Mouse (Mus musculus) forebrain, embryonic 16.5 days (tissue): ENCODE data around the gene Azin2. TPM values are rescaled to one million over a fixed set of nuclear protein-coding genes. Genes with fewer than 3 reads are reported as not detected.

Source experiments
- ATAC-seq: fragments of 200-750 bp; cut with Nextera tagmentation; 2 replicates; pipeline ENCODE4 v1.8.0; 2017; ENCODE audit warnings: mild to moderate bottlenecking, moderate library complexity
- H3K27ac ChIP-seq: fragments of 300-500 bp; sonication (generic); 2 replicates; pipeline ENCODE4 v1.5.1; 2014; ENCODE audit warnings: low read length, control low read depth
- H3K27me3 ChIP-seq: fragments of 300-500 bp; sonication (generic); replicated peaks from 2 replicates; pipeline ENCODE4 v1.6.1; 2014; ENCODE audit warnings: low read length; ENCODE audit not compliant: control insufficient read depth, insufficient read depth
- H3K36me3 ChIP-seq: fragments of 300-500 bp; sonication (generic); 2 replicates; pipeline ENCODE4 v1.6.1; 2014; ENCODE audit not compliant: control insufficient read depth, insufficient read depth
- H3K4me1 ChIP-seq: fragments of 300-500 bp; sonication (generic); replicated peaks from 2 replicates; pipeline ENCODE4 v1.6.1; 2014; ENCODE audit warnings: low read length; ENCODE audit not compliant: control insufficient read depth, insufficient read depth
- H3K4me2 ChIP-seq: fragments of 300-500 bp; sonication (generic); 2 replicates; pipeline ENCODE4 v1.6.1; 2014; ENCODE audit warnings: mild to moderate bottlenecking, low read length, control low read depth
- H3K4me3 ChIP-seq: fragments of 300-500 bp; sonication (generic); replicated peaks from 2 replicates; pipeline ENCODE4 v1.5.1; 2014; ENCODE audit warnings: mild to moderate bottlenecking, low read length, control low read depth
- H3K9ac ChIP-seq: fragments of 300-500 bp; sonication (generic); replicated peaks from 2 replicates; pipeline ENCODE4 v1.6.1; 2014; ENCODE audit warnings: low read depth, low read length, control low read depth
- H3K9me3 ChIP-seq: fragments of 300-500 bp; sonication (generic); 2 replicates; pipeline ENCODE4 v1.6.1; 2016; ENCODE audit warnings: low read length; ENCODE audit not compliant: control insufficient read depth
- WGBS: fragments of 180-500 bp; shearing (Covaris S2); extraction: QIAGEN DNeasy Blood & Tissue Kit; methylation state at CpG from one replicate; pipeline ENCODE4 v1.1.7; 2014; 5-methylcytosine and 5-hydroxymethylcytosine counted together
- polyA plus RNA-seq: library from polyadenylated mRNA; unstranded; fragments of >200 nt; fragmentation: Nextera tagmentation; extraction: Ambion mirVana; gene quantifications from 2 replicates; pipeline ENCODE4 v1.2.1, GENCODE M21; 2015

Gene Azin2
- polyA plus RNA-seq, 1 experiment from 2014 or later = 10.3 TPM

GRCm38 (mm10) chr4:128888436-128888990, 73.7 kb downstream of the Azin2 start:
- Histone ChIP-seq H3K27ac (no peak overlapping the region), H3K4me2 (no peak overlapping the region), H3K9me3 (no peaks in the 10 kb centered on the region), H3K27me3 (no peaks in the 10 kb centered on the region), H3K9ac (no peak overlapping the region), H3K36me3 (no peaks in the 10 kb centered on the region), H3K4me1 (peaks cover 35% of the 10 kb centered on the region), H3K4me3 (no peak overlapping the region)
- no peak for ATAC-seq
- 88% methylated on average over 6 of the region's 6 CpGs for WGBS

GRCm38 (mm10) chr4:128887641-128888091, 74.6 kb downstream of the Azin2 start:
- no peaks in the 10 kb centered on the region for H3K36me3 ChIP-seq
- H3K9me3 ChIP-seq = no peaks in the 10 kb centered on the region
- peaks cover 41% of the 10 kb centered on the region for H3K4me1 ChIP-seq
- H3K4me2 ChIP-seq = no peak overlapping the region
- no peaks in the 10 kb centered on the region for H3K27me3 ChIP-seq
- H3K4me3 ChIP-seq = no peak overlapping the region
- no peak overlapping the region for H3K27ac ChIP-seq
- 34% methylated on average over 9 of the region's 9 CpGs for WGBS
- no peak overlapping the region for H3K9ac ChIP-seq
- peak; percentile 31; the same call in 1 of the 2 replicates for ATAC-seq

GRCm38 (mm10) chr4:128887026-128887425, 75.2 kb downstream of the Azin2 start:
- H3K4me2 ChIP-seq = no peak overlapping the region

GRCm38 (mm10) chr4:128886571-128886970, 75.7 kb downstream of the Azin2 start:
- Histone ChIP-seq H3K4me2 (no peak overlapping the region), H3K9ac (0 out of 2 replicates have a peak overlapping the region, but pooled peaks have one; percentile 1), H3K4me1 (peaks cover 40% of the 10 kb centered on the region), H3K27ac (no peak overlapping the region), H3K27me3 (peaks cover 4% of the 10 kb centered on the region; the same call in 1 of the 2 replicates), H3K9me3 (no peaks in the 10 kb centered on the region), H3K36me3 (no peaks in the 10 kb centered on the region), H3K4me3 (no peak overlapping the region)
- 52% methylated on average over 5 of the region's 5 CpGs for WGBS
- ATAC-seq = no peak

More at GRCm38 (mm10) chr4:128887026-128887425, 75.2 kb downstream of the Azin2 start:
- Histone ChIP-seq H3K27ac (no peak overlapping the region), H3K36me3 (no peaks in the 10 kb centered on the region), H3K27me3 (peaks cover 4% of the 10 kb centered on the region; the same call in 1 of the 2 replicates), H3K4me1 (peaks cover 41% of the 10 kb centered on the region), H3K9me3 (no peaks in the 10 kb centered on the region), H3K9ac (0 out of 2 replicates have a peak overlapping the region, but pooled peaks have one; percentile 1), H3K4me3 (no peak overlapping the region)
- ATAC-seq = no peak
- WGBS = 68% methylated on average over 10 of the region's 10 CpGs

GRCm38 (mm10) chr4:128885540-128885939, 76.7 kb downstream of the Azin2 start:
- ATAC-seq = no peak
- Histone ChIP-seq H3K9ac (no peak overlapping the region), H3K27ac (no peak overlapping the region), H3K4me3 (no peak overlapping the region), H3K4me1 (peaks cover 34% of the 10 kb centered on the region), H3K27me3 (peaks cover 4% of the 10 kb centered on the region; the same call in 1 of the 2 replicates), H3K4me2 (no peak overlapping the region), H3K9me3 (no peaks in the 10 kb centered on the region), H3K36me3 (no peaks in the 10 kb centered on the region)
- 95% methylated on average over 8 of the region's 8 CpGs for WGBS

GRCm38 (mm10) chr4:128884711-128885095, 77.5 kb downstream of the Azin2 start:
- Histone ChIP-seq H3K4me3 (peak overlapping the region; percentile 74), H3K4me2 (peak overlapping the region; percentile 99), H3K27me3 (peaks cover 4% of the 10 kb centered on the region; the same call in 1 of the 2 replicates), H3K36me3 (no peaks in the 10 kb centered on the region), H3K9ac (peak overlapping the region; percentile 77; the same call in 1 of the 2 replicates), H3K4me1 (peaks cover 34% of the 10 kb centered on the region), H3K9me3 (no peaks in the 10 kb centered on the region), H3K27ac (no peak overlapping the region)
- ATAC-seq = 0 out of 2 replicates have a peak, but pooled peaks have one; percentile 13
- 53% methylated on average over 5 of the region's 5 CpGs for WGBS

GRCm38 (mm10) chr4:128883801-128884710, 78.2 kb downstream of the Azin2 start:
- H3K36me3 ChIP-seq = no peaks in the 10 kb centered on the region
- H3K27ac ChIP-seq = peak overlapping the region; percentile 51; the same call in 1 of the 2 replicates
- H3K4me3 ChIP-seq = peak overlapping the region; percentile 74
- WGBS = under 1% methylated on average over 94 of the region's 94 CpGs
- peaks cover 4% of the 10 kb centered on the region; the same call in 1 of the 2 replicates for H3K27me3 ChIP-seq
- peak; percentile 66 for ATAC-seq
- H3K9me3 ChIP-seq = no peaks in the 10 kb centered on the region
- peaks cover 37% of the 10 kb centered on the region for H3K4me1 ChIP-seq
- H3K4me2 ChIP-seq = peak overlapping the region; percentile 99
- peak overlapping the region; percentile 77 for H3K9ac ChIP-seq

GRCm38 (mm10) chr4:128883379-128883781, 78.9 kb downstream of the Azin2 start, which contains the start of gene Trim62:
TSS of gene Trim62 (plus strand) at chr4:128883580.
- WGBS = under 1% methylated on average over 25 of the region's 37 CpGs
- H3K4me1 ChIP-seq = peaks cover 41% of the 10 kb centered on the region

More at GRCm38 (mm10) chr4:128883379-128883781, 78.9 kb downstream of the Azin2 start, which contains the start of gene Trim62:
- peak within 1 kb of the TSS; percentile 51; the same call in 1 of the 2 replicates for H3K27ac ChIP-seq
- no peaks in the 10 kb centered on the region for H3K36me3 ChIP-seq
- peak within 1 kb of the TSS; percentile 74 for H3K4me3 ChIP-seq
- H3K27me3 ChIP-seq = peaks cover 4% of the 10 kb centered on the region; the same call in 1 of the 2 replicates
- H3K4me2 ChIP-seq = peak within 1 kb of the TSS; percentile 99
- peak; percentile 51 for ATAC-seq
- H3K9me3 ChIP-seq = no peaks in the 10 kb centered on the region
- H3K9ac ChIP-seq = peak within 1 kb of the TSS; percentile 77
